Comparison of ENCODE assay signal across 10 mouse cellular contexts in genomic region chr7:129665921-129666320, GRCm38 (mm10).
A peak's percentile ranks its signal among the peaks of the same experiment; 100 is the strongest.
DNase-seq lines count a peak whose midpoint lies in the region; ATAC-seq and TF ChIP-seq lines count a peak whose summit lies in the region.
"Had no signal": no experiment of that assay in that cellular context is flagged by ENCODE, and none has a peak within 500 bp of the region (broad histone marks: within the 10 kb centered on the region; RNA-seq: fewer than 3 reads in every experiment).

No protein-coding gene starts in this region.

- H3K9ac ChIP-seq in kidney, embryonic 16.5 days (replicated peaks; ENCODE audit: low read length) = no peak overlapping the region
- H3K9ac ChIP-seq in stomach, embryonic 14.5 days (replicated peaks; ENCODE audit: low read depth, low read length) = no peak overlapping the region
- H3K9ac ChIP-seq: liver, embryonic 13.5 days had no signal

- TF ChIP-seq POLR2A in kidney, adult 2 months (IDR thresholded peaks at IDR 0.05; ENCODE audit: low read depth, low read length) = no peak
- no peak for TF ChIP-seq POLR2A in brain, embryonic 14.5 days (IDR thresholded peaks at IDR 0.05; ENCODE audit: borderline replicate concordance, extremely low read depth, insufficient read depth, insufficient read length, poor library complexity, severe bottlenecking)

- peak; percentile 25 for DNase-seq in kidney, adult 2 months
- peak; percentile 35 for DNase-seq in brain, embryonic 14.5 days (ENCODE audit: low read depth)
- DNase-seq in kidney, postnatal 36 days = peak; percentile 27 to 67
- DNase-seq in layer of hippocampus, postnatal 10 days (ENCODE audit: low spot score in 2 of 2) = no peak
- DNase-seq in left cerebral cortex, postnatal 36 days (ENCODE audit: low spot score in 2 of 2) = no peak
- DNase-seq: gastrocnemius, postnatal 36 days; liver, embryonic 13.5 days had no signal

- no peaks in the 10 kb centered on the region for H3K4me1 ChIP-seq in kidney, adult 2 months (ENCODE audit: control insufficient read depth, insufficient read depth, low read length)
- peaks cover 21% of the 10 kb centered on the region for H3K4me1 ChIP-seq in kidney, embryonic 16.5 days (ENCODE audit: insufficient read depth, low read length)
- peaks cover 15% of the 10 kb centered on the region; the same call in 1 of the 2 replicates for H3K4me1 ChIP-seq in stomach, embryonic 14.5 days (ENCODE audit: control insufficient read depth, insufficient read depth, low read length)

- no peak for TF ChIP-seq CTCF in kidney, adult 2 months (conservative IDR thresholded peaks at IDR 0.05; ENCODE audit: insufficient read depth, insufficient read length, low read depth, low read length)
- no peak for TF ChIP-seq CTCF in brain, embryonic 14.5 days (IDR thresholded peaks at IDR 0.05; ENCODE audit: borderline replicate concordance, extremely low read depth, insufficient read depth, insufficient read length)

- H3K36me3 ChIP-seq in kidney, adult 2 months (ENCODE audit: control insufficient read depth, insufficient read depth, low read length) = no peaks in the 10 kb centered on the region
- no peaks in the 10 kb centered on the region for H3K36me3 ChIP-seq in kidney, embryonic 16.5 days (ENCODE audit: insufficient read depth, low read length)
- H3K36me3 ChIP-seq in stomach, embryonic 14.5 days (ENCODE audit: control insufficient read depth, insufficient read depth, low read length) = no peaks in the 10 kb centered on the region
- H3K36me3 ChIP-seq: liver, embryonic 13.5 days had no signal

- WGBS in kidney, adult 2 months = 52% methylated on average over 6 of the region's 6 CpGs
- 68% methylated on average over 6 of the region's 6 CpGs for WGBS in kidney, embryonic 16.5 days
- WGBS in stomach, embryonic 14.5 days = 60% methylated on average over 6 of the region's 6 CpGs

- no peak overlapping the region for H3K4me2 ChIP-seq in kidney, embryonic 16.5 days (replicated peaks; ENCODE audit: low read depth, low read length)
- no peak overlapping the region for H3K4me2 ChIP-seq in stomach, embryonic 14.5 days (replicated peaks; ENCODE audit: low read depth, low read length)
- H3K4me2 ChIP-seq: liver, embryonic 13.5 days had no signal

- H3K27me3 ChIP-seq in kidney, adult 2 months (replicated peaks; ENCODE audit: control insufficient read depth, insufficient read depth, low read length) = no peaks in the 10 kb centered on the region
- no peaks in the 10 kb centered on the region for H3K27me3 ChIP-seq in kidney, embryonic 16.5 days (ENCODE audit: insufficient read depth, low read length)
- H3K27me3 ChIP-seq in stomach, embryonic 14.5 days (ENCODE audit: control insufficient read depth, insufficient read depth, low read length) = no peaks in the 10 kb centered on the region
- H3K27me3 ChIP-seq: liver, embryonic 13.5 days had no signal

- H3K4me3 ChIP-seq in kidney, adult 2 months (ENCODE audit: insufficient read depth, low read depth, low read length) = no peak overlapping the region
- H3K4me3 ChIP-seq in kidney, embryonic 16.5 days (ENCODE audit: low read length) = no peak overlapping the region
- H3K4me3 ChIP-seq in stomach, embryonic 14.5 days (ENCODE audit: low read depth, low read length) = no peak overlapping the region
- H3K4me3 ChIP-seq: liver, embryonic 13.5 days had no signal

- H3K9me3 ChIP-seq in kidney, embryonic 16.5 days (ENCODE audit: low read length) = no peaks in the 10 kb centered on the region
- no peaks in the 10 kb centered on the region for H3K9me3 ChIP-seq in stomach, embryonic 14.5 days (ENCODE audit: control insufficient read depth, low read depth, low read length)
- H3K9me3 ChIP-seq: liver, embryonic 13.5 days had no signal

- intact Hi-C loops in left cerebral cortex, postnatal 36 days (cut with DNase I) = no loop called here

- no peak for ATAC-seq in kidney, embryonic 16.5 days (ENCODE audit: low FRiP score, low TSS enrichment)
- ATAC-seq in stomach, embryonic 14.5 days (ENCODE audit: insufficient number of reproducible peaks, insufficient read depth, low FRiP score, low read depth) = no peak
- ATAC-seq: midbrain, embryonic 16.5 days had no signal

- no peak overlapping the region for H3K27ac ChIP-seq in kidney, adult 2 months (ENCODE audit: insufficient read depth, low read depth, low read length)
- no peak overlapping the region for H3K27ac ChIP-seq in kidney, embryonic 16.5 days (ENCODE audit: low read length)
- peak overlapping the region; percentile 55; the same call in 1 of the 2 replicates for H3K27ac ChIP-seq in stomach, embryonic 14.5 days (ENCODE audit: low read length)
- H3K27ac ChIP-seq: liver, embryonic 13.5 days had no signal

Comparison
In these comparisons a context has a peak if more than half of its experiments do, and no peak if none do; other contexts are left out.
1. DNase-seq: peak in kidney, adult 2 months (single experiment), brain, embryonic 14.5 days (single experiment) and kidney, postnatal 36 days (2 of 2); none in layer of hippocampus, postnatal 10 days (0 of 2) and left cerebral cortex, postnatal 36 days (0 of 2).